Mouse (Mus musculus) urinary bladder, postnatal 25 days (tissue): ENCODE data around the gene Lrrc66.

Experiments
- DNase-seq: peaks from one replicate; pipeline ENCODE4 v3.0.0; 2022; ENCODE audit warnings: low spot score

Lrrc66 gene

DNA sequence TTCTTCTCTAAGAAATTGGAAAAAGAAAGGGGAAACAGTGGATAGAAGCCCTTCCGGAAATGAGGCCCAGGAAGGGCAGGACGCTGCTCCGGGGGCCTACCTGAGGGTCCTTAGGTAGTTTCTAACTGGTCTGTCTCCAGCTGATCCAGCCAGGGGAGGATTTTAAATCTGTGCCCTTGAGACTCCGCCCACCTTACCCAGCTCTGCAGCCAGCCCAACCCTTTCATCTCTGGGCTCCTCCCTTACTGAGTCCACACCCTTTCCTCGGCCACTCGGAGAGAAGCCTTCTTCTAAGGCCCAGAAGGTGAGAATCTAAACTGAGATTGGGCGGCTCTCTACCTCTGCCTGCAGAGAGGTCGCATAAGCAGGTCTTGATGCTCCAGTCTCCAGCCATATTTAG is at the start of gene Lrrc66:
Gene Lrrc66, minus strand, starts transcription at position 236 of the 400 bp plus-strand sequence.
- DNase-seq = no peak

DNA sequence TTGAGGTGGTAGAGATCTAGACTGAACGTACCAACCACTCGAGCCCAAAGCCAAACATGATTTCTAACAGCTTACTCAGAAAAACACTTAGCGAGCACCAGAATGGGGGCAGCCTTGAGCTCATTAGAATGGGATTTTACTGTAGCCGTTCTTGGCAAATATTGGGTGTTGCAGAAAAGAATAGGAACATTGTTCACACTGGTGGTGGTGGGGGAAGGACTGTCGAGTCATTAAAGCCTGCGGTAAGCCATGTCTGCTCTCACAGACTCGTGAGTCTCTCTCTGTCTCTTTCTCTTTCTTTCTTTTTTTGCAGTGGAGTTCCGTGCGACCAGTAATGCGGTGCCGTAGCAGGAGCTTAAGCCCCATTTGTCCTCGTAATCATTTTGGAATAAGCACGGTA is 44.3 kb upstream of the Lrrc66 start:
- DNase-seq = no peak

DNA sequence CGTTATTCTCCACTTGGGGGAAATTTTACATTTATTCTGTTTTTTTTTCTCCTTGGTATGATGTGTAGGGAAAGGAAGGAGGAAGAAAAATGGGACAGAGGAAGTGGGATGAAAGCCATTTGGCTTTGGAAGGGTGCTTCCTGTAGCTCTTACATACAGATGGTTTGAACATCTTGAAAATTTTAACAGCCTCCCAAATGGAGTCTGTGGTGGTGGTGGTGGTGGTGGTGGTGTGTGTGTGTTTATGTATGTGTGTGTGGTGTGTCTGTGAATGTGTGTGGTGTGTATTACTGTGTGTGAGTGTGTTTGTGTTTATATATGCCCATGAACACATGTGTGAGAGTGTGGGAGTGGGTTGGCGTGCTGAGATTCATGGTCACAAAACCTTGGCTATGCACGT is 43.3 kb upstream of the Lrrc66 start:
- no peak for DNase-seq

DNA sequence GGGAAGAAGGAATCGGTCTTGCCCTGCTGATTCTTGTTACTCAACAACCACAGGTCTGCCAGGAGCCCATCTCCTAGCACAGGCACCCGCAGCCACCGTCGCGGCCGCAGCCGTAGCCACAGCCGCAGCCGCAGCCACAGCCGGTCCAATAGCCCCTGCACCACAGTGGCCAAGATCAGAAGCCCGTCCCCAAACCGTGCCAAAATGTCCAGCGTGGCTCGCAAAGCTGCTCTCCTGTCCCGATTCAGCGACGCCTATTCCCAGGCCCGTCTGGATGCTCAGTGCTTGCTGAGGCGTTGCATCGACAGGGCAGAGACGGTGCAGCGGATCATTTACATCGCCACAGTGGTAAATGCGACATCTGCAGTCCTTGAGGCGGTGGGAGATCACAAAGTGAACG is 37.1 kb upstream of the Lrrc66 start:
- DNase-seq = no peak

DNA sequence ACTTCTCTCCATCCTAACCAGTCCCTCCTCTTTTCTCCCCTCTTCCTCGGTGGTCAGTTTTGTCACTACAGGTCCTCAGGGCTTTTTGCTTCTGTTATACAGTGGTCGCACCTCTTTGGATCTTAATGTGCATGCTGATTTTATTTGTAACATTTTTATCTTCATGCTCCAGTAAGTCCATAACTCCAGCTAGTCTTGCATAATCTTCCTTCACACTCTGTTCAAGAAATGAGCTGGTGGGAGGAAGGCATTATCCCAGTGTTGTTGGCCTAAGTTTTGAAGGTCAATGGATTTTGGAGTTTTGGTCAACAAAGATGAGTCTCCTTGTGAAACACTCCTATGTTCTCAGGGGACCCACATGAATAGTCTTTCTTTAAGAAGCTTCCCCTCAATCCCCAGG is 35.6 kb upstream of the Lrrc66 start:
- DNase-seq = no peak

DNA sequence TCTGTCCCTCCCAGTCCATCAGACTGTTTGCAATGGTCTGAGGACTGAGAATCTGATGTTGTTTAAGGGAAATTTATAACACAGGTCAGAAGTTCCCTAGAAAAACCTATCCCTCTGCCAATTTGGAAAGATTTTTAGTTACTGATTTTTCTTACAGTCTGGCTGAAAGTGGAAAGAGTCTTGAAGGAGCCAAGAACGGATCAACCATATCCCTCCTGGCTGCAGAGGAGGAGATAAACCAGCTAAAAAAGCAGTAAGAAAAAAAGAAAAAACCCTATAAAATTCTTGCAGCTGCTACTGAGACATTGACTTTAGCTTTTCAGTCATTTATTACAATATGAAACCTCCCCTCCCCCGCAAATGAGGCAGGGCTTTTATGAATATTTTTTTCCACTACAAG is 34.4 kb upstream of the Lrrc66 start:
- DNase-seq = no peak

DNA sequence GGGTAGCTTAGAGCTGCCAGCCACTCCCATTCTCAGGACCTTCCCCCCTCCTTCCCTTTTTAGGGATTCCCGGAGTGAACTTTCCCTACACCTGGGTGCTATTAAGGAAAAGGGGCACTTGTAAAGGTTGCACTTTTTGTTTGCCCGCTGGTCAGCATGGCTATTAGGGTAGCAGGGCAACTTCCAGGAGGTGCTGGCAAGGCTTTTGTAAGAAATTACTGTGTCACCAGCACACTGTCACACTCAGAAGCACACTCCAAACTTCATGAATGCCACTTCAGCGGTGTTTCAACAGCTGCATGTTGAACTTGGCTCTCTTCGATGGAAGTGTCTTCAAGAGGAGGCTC is 19.5 kb upstream of the Lrrc66 start:
- DNase-seq = no peak

DNA sequence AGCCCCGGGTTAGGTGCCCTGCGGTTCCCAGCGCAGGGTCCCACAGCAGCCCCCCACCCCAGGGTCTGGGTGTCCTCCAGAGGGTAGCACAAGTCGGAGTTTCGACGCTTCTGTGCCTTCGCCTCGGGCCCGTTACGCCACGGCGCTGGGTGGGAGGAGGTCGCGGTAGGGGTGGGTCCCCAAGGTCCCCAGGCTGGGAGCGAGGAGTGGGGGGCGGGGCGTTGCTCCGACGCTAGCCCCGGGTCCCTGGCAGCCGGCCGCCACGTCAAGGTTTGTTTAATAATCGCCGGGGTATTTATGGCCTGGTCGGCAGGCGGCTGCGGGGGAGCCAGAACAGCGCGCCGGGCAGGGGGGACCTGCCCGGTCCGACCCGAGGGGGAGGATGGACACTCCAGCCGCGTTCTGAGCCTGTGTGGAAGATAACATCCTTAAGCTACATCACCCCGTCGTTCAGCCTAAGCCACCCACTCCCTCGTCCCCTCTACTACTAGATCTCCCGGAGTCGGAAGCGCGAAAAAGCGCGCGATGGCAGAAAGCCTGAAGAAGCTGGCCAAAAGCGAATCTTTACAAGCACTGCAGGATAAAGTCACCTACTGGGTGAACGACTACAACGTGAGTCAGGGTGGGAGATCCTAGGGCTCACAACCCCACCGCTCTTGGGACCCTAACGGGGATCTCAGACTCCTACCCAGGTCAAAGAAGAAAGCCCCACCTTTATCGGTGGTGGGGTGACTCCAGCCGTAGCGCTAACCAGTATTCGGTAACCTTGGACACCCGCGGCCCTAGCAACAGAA is 18.9 kb upstream of the Lrrc66 start, which contains the start of gene Spata18:
Gene Spata18, plus strand, starts transcription at position 319 of the 794 bp plus-strand sequence.
- DNase-seq = no peak

DNA sequence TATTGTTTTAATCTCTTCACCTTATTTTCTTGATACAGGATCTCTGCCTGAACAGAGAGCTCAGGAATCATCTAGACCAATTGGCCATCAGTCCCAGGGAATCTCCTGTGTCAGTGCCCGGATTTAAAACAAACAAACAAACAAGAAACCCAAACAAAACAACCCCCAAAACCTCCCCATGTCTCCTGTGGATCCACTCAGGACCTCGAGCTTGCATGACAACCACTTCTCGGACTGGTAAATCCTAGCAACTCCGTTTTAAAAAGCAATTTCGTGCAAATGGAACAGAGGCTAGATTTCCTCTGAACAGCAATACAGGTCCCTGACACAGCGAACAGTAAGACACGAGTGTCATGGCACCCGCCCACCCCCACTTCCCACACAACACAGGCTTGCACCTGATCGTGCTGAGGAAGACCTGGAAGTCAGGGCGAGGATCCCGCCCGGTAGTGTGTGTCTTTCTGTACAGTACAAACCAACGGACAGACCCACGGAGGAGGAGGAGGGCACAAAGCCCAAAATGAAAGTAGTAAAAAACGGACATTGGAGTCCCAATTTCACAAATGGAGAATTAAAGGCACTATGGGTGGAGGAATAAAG is 18.1 kb upstream of the Lrrc66 start:
- no peak for DNase-seq

DNA sequence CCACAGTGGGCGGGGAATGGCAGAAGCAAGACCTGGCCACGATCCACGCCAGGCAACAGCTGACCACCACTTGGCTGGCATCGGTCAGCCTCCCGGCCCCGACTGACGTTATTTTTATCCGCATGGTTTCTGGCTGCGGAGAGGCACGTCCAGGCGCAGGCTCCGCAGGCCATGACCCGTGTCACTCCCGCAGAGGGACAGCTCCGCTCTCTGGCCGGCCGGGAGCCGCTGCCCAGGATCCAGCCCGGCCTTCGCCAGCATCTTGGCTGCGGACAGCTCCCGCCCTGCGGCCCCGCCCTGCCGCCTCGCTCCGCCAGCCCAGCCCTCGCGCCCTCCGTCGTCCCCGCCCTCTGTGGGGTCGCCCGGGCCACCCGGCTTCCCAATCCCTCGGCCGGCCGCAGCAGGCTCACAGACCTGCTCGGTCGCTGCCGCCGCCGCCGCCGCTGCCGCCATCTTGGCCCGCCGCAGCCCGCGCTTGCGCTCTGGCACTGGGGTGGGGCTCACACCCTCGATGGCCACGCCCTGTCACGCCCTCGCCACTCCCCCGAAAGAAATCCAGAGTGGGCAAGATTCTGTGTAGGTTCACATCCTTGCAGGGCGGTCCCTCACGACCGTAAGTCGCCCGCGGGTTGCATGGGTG is 15.1 kb upstream of the Lrrc66 start, which contains the start of gene Sgcb:
Gene Sgcb, minus strand, starts transcription at position 530 of the 640 bp plus-strand sequence.
- DNase-seq = peak; percentile 70

DNA sequence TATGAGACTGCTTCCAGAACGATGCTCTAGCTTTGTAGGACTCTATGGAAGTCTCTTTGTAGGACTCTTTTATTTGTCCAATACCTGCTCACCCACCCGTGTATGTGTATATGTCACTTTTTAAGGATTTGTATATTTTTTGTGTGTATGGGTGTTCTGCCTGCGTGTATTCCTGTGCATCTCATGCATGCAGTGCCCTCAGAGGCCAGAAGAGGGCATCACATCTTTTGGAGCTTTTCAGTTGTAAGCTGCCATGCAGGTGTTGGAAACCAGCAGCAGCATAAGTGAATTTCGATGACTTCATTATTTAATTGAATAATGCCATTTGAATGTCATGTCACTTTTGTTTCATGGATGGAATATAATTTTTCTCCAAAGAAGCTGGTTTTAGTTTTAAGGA is 9.8 kb upstream of the Lrrc66 start:
- no peak for DNase-seq

DNA sequence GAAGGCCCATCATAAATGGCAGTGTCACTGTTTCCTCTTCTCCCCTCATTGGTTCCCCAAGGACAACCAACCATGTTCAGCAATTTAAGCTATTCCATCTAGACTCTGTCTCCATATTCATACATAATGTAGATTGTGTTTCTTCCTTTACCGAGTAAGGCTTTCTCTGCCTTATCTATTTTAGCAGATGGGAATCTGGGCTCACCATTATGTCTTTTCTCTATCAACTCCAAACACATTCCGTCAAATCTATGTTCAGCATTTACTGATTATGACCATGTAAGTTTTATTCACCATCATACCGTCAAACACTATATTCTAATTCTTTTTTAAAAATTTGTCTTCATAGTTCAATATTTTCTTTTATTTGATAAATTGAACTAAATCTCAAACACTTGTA is 8.7 kb upstream of the Lrrc66 start:
- no peak for DNase-seq

DNA sequence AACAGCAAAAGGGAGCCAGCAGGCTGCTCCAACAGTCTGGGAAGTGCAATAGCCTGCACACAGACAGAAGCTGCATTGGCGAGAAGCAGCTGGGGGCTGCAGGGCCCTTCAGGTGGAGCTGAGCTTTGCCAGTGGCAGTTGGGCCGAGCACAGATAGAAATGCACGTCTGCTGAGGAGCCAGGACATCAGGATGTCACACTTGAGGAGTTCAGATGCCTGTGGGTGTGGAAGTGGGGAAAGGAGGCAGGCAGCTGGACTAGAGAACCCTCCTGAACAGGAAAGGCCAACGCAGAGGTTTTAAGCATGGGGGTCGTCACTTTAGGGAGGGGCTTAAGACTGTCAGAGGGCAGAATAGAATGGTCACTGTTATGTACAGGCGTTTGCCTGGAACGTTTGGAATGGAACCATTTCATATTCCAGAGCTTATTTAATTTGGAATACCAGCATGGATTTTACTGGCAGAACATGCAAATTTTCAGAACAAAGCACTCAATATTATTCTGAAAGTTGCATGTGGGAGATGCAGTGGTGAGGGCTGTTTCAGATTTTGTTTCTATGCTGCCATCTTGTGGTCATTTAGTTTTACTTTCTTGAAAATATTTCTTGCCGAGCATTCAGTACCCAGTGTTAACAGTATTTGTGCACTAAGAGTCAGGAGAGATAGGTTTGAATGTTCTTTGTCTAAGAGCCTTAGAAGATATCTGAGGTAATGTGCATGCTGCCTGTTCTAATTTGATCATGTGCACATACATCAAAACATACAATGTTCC is 5.2 kb upstream of the Lrrc66 start:
- no peak for DNase-seq

DNA sequence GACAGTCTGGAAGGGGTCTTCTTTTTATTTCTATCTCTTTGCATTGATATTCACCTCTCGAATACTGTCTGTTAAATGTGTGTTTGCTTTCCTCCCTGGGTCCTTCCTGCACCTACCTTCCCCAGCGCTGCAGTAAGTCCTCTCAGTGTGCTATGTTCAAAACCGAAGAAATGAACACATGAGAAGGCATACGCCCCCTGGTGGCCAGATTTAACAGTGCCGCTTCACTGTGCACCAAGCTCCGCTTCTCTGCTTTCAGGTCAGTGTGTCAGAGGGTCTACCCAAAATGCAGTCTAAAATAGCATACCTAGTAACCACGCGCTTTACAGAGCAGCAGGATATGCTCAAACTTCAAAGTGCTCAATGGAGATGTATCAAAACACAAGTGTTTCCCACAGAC is 815 bp upstream of the Lrrc66 start:
- DNase-seq = peak; percentile 63

DNA sequence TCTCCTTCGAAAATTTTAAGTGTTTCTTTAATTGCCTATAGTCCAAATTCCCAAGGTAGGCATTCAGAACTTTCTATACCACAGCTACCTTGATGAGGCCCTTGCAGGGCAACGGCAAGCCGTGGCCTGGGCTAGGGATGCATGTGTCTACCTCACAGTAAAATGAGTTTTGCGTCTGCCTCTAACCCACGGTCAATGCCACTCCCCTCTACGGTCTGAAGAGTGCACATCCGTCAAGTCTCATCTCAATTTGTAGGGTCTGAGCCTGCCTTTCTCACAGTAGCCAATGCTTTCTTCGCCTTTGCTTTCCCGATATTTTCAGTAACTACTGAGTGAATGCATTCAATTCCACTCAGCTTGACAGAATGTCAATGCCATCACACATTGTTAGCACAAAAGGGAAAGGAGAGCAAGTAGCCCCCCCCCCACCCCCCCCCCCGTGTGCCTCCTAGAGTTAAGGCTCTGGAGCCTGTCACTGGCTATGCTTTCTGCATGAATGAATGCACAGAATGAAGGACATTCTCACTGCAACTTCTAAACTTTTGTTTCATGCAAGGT is 1.2 kb downstream of the Lrrc66 start:
- DNase-seq = no peak

DNA sequence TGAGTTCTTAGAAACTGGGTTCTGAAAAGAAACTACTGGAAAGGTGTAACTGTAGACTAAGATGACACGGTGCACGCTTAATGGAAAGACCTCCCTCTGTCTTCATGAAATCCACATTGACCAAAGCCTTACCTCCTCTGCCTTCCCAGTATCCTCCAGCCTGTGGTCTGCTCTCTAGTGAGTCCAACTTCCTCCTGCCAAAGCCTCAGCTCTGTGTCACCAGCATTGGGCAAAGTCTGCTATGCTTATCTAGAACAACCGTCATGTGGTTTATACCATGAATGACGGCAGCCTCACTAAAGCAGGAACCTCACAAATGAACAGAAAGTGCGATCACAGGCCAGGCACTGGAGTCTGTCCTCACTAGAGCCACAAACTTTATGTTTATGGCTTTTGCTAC is 2.2 kb downstream of the Lrrc66 start:
- DNase-seq = no peak

DNA sequence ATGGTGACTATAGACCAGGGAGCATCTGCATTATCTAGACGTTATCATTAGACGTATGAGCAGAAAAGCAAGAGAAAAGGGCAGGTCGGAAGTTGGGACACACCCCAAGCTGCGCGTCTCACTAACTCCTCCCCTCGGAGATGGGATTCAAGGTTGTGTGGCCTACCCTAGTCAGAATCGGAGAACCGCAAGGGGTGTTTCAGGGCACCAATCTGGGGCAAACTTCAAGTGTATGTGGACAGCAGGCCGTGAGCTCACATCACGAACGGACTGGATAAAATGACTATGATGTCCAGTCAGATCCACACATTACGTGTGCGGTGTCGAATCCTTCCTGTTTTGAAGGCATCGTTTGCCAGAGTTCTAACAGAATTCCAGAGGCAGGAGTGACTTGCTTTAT is 4.3 kb downstream of the Lrrc66 start:
- no peak for DNase-seq

DNA sequence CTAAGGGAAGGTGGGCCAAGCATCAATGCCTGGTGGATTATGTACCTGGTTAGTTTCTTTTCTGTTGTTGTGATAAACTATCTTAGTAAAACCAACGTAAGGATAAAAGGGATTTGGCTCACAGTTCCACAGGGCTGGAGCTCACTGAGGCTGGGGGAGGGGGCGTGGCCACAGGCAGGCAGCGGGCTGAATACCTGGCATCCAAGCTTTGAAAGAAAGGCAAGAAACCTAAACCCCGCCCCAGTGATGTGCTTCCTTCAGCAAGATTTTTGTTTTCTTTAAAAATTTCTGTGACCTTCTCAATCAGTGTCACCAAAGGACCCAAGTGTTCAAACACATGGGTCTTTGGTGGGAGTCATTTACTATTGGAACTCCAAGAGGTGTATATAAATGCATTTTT is 4.8 kb downstream of the Lrrc66 start:
- no peak for DNase-seq

DNA sequence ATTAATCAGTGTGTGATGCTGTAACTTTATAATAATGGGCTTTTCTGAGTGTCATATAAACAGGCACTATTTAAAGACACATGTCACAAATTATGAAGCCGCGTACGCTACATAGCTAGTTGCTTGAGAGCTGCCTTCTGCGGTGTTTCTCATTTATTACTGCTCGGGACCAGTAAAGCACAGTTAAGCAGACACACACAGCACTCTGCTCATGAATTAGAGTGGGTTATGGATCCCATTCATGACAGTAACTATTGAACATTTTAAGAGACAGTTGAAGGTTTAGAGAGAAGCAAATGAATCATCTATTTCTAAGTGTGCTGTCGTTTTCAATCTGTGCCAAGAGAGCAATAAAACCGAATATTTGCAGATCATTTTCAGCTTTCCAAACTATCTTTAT is 5.5 kb downstream of the Lrrc66 start:
- no peak for DNase-seq

DNA sequence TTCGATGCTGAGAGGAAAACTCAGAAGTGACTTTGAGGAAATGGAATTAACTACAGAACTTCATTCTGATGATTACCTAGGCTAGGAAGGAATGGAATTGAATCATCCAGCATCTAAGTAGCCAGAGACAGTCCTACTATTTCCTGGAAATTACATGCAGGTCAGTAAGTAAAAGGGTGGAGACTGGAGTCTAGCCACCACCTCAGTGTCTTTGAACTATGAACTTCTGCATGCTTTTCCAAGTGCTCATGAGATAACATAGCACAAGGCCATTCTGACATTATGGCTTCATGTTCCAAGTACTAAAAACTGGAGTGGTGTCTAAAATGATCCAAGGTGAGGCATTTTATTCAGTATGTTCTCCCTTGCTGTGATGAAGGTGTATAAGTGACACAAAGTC is 6.8 kb downstream of the Lrrc66 start:
- no peak for DNase-seq

DNA sequence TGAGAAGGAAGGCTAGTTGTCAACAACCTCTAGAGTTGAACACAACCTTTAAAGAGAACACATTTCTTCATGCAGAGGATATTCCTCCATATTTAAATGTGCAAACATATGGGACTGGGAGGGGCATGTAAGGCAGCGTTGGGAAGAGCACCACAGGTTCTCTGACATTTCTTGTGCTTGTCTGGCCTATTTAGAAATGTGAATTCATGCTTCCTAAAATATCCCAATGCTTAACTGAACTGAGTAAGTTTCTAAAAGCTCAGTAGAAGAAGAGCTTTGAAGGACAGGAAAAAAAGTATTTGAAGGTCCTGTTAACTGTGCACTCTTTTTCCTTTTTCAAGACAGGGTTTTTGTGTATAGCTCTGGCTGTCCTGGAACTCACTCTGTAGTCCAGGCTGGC is 13.4 kb downstream of the Lrrc66 start:
- no peak for DNase-seq

DNA sequence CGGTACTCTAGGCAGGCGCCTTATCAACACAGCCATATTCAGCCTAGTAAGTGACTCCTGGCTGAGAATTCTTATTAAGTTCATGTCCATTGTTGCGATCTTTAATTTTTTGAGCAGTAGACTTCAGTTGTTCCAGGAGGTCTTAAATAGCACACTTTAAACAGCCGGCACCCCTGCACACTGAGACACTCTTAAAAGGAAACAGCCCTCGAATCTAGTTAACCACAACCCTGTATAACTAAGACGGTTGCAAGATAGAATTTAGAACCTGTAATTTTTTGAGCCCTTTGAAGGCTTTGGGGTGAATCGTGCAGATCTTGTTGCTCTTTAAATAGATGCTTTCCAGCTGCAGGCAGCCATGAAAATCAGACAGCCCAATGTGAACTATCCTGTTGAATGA is 17.1 kb downstream of the Lrrc66 start:
- no peak for DNase-seq
